Mouse (Mus musculus) adrenal gland, adult 18-20 months (tissue): ENCODE data around the gene Ncdn. TPM values are rescaled to one million over a fixed set of nuclear protein-coding genes. Genes with fewer than 3 reads are reported as not detected.

Experiments used
- DNase-seq, 2 experiments: peaks; one replicate each; pipeline ENCODE4 v3.0.0; 2021 to 2022; ENCODE audit warnings: low spot score in 2 of 2
- long read RNA-seq, 2 experiments: library from polyadenylated mRNA; stranded (forward); transcript quantifications; one replicate each; pipeline ENCODE4 v2.0.0; 2021
- total RNA-seq, 2 experiments: library from RNA; stranded (reverse); gene quantifications; 1 replicate in 1 of 2; 2 replicates in 1 of 2; pipeline ENCODE4 v1.2.3; 2021

Ncdn gene
- total RNA-seq, result 10 to 100 TPM; 32.6 to 34.3 TPM
- long read RNA-seq, experiment 1, transcript Ncdn-201 (7 exons, 3,681 nt), result major isoform, 32 of 63 reads
- long read RNA-seq, experiment 1, transcript Ncdn-203 (7 exons, 2,375 nt), result minor isoform, 7 of 63 reads
- long read RNA-seq, experiment 1, partial matches to known transcripts, result 20 of 63 reads
- long read RNA-seq, experiment 1, other reads (novel, unspliced or antisense), result 4 of 63 reads
- long read RNA-seq, experiment 2, transcript Ncdn-201 (7 exons, 3,681 nt), result major isoform, 12 of 72 reads
- long read RNA-seq, experiment 2, partial matches to known transcripts, result 44 of 72 reads
- long read RNA-seq, experiment 2, other reads (novel, unspliced or antisense), result 14 of 72 reads

DNA sequence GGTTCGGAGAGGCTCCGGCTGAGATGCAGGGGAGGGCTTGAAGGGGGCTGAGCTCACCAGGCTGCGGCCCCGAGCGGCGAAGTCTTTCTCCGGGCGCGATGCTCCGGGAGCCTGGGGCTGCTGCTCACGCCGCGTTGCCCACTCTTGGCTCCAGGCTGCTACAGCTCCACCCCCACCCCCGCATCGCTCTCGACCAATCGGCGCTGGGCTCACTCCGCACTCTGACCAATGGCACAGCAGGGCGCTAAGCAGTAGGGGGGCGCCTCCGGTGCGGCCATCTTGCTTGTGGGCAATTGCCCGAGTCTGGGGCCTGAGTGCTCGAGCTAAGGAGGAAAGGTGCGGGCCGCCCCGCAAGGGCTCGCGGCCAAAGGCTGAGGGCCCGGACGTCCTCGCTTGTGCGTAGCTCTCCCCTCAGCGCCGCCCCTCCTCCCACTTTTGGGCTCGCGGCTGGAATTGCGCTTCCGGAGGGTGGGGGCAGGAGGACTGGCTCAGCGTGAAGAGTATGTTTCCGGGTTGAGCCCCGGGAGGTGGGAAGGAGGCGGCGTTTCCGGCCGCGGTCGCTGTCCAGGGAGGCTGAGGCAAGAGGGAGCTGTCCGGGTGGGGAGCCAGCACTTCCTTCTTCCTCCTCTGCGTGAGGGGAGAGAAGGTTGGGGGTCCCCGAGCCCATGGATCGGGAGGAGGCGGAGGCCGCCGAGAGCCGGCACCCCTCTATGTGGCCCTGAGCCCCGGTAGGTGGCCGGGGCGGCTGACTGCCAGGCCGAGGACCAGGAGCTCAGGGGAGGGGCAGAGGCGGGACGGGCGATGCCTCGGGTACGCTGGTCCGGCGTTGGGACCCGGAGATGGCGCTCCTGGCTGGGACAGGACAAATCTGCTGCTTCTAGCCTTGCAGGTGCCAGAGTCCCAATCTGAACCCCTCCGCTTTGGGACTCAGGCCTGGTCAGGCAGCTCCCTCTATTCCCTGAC lies at the start of gene Ncdn, which contains the start of gene AU040320:
Gene Ncdn, minus strand, starts transcription at position 171 of the 963 bp plus-strand sequence.
Gene AU040320, plus strand, starts transcription at position 277 of the 963 bp plus-strand sequence.
- peak; percentile 92 for DNase-seq

DNA sequence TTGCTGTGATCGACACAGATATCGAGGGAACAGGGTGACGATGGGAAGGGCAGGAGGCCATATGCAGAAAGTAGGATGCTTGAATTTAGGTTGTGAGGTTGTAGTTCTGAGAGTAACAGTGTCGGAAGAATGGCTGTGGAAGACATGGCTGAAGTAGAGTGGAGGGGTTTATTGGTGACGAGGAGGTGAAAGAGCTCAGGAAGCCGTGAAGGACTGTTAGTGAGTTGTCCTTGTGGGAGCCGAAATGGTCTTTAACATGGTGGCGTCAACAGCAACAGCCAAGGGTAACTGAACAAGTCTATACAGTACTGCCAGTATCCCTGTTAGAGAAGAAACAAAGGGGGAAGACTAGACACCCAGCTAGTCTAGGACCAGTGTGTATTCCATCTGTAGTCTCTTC lies 48.9 kb upstream of the Ncdn start:
- DNase-seq, result no peak

GRCm38 (mm10) chr4:126792341-126793102 lies 39.3 kb upstream of the Ncdn start:
- no peak for DNase-seq

- DNase-seq, result no peak
These were observed 29.8 kb upstream of the Ncdn start for GRCm38 (mm10) chr4:126782996-126783395.

GRCm38 (mm10) chr4:126782512-126782911 lies 29.3 kb upstream of the Ncdn start:
- DNase-seq, result no peak

DNA sequence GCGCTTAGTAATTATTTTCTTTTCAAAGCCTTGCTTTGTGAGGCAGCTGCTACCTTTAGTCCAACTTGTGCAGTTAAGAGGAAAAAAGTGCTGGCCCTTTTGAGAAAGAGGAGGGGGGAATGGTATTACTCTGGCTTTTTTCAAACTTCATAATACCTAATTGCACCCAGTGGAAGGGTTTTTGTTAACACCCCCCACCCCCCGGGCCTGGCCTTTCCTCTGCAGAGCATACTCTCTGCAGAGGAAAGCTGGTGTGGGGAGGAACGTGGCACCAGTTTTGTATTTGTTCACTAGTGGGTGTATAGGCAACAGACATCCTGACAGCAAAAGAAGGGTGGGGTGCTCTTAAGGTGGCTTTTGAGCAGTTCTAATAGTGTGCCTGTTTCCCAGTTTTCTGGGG lies 28.6 kb upstream of the Ncdn start:
- DNase-seq, result no peak

GRCm38 (mm10) chr4:126779826-126780775 lies 26.9 kb upstream of the Ncdn start:
- DNase-seq, result no peak

DNA sequence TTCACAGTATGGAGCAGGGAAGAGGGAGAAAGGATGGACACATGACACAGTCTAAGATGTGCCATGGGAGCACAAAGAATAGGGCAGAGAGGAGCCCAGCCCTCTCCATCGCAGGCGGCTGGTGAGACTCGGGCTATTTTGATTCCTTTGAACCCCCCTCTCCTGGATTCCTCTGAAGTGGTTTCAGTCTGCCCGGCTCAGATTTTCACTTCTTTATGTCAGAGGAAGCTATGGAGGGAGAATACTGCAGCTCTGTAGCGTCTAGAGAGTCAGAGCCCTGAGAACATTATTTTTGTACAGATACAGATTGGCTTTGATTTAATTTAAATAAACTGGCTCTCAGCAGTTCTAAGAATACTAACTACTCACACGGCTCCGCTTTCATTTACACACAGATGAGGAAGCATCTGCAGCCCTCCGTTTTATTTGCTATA lies 25.9 kb upstream of the Ncdn start:
- DNase-seq, result no peak

- no peak for DNase-seq
These were observed 21.9 kb upstream of the Ncdn start for GRCm38 (mm10) chr4:126775182-126775581.

DNA sequence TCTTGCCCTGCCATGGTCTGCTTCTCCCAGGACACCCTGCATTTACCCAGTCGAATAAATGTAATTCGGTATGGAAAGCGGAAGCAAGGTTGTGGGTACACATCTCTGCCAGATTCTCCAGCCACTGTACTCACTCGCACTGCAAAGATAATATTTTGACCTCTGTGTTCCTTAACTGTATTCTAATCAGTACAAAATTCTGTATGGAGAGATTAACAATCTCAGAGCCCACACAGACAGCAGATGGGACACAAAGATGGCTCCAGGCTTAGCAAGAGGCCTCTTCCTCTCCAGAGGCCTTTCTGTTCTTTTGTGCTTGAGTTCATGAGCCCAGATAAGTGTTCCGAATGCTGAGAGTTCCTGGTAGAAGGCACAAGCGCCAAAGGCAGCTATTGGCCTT lies 20.6 kb upstream of the Ncdn start:
- DNase-seq, result no peak

GRCm38 (mm10) chr4:126770831-126771230 lies 17.6 kb upstream of the Ncdn start:
- no peak for DNase-seq

- DNase-seq, result no peak
These were observed 16.7 kb upstream of the Ncdn start for GRCm38 (mm10) chr4:126769800-126770563.

GRCm38 (mm10) chr4:126763483-126763882 lies 10.2 kb upstream of the Ncdn start:
- no peak for DNase-seq

DNA sequence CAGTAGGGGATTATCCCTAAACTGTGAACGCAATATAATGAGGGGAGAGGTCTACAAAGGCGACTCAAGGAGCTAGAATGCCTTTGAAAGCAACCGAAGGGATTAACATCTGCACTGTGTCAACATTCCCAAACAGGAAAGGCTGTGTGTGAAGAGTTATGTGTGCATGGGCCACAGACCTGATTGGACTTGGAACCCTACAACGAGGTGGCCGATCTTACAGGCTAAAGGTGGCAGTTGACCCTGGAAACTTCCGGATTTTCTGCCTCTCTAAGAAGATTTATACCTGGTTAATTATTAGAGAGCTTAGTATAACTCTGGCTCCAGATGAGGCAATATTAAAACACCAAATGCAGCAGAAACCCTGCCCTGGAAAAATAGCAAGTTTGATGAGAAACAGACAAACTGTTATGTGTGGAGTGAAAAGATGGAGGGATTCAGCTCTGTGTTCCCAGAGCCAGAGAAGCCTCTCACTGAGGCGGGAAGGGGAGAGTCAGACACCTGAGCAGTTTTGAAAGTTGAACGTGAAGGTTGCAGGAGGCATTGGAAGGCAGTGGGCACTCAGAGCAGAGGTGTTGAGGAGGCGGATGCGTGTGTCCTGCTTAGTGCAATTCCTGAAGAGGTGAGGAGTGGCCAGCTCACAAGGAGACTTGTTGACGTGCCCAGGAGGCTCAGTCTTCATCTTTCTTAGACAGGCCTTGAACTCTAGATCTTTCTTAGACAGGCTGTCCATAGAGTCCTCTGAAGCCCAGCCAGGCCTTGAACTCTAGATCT lies 9.5 kb upstream of the Ncdn start:
- no peak for DNase-seq

DNA sequence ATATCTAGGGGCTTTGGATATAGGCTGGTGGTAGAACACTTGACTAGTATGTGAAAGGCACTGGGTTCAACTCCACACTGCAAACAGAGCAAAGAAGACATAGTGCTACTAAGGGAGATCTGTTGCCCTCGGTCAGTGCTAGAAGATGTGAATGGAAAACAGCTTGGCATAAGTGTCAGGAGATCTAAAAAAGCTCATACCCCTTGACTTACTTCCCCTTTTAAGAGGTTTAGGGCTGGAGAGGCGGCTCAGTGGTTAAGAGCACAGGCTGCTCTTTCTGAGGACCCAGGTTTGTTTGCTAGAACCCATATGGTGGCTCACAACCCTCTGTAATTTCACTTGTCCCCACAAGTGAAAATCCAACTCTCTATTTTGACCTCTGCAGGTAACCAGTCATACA lies 6.2 kb upstream of the Ncdn start:
- DNase-seq, result no peak

GRCm38 (mm10) chr4:126758299-126758698 lies 5.1 kb upstream of the Ncdn start:
- no peak for DNase-seq

- DNase-seq, result no peak
These were observed 3.5 kb upstream of the Ncdn start for GRCm38 (mm10) chr4:126756766-126757165.

- no peak for DNase-seq
These were observed 1.6 kb upstream of the Ncdn start for GRCm38 (mm10) chr4:126754736-126755374.
